Mouse (Mus musculus) hindbrain, embryonic 10.5 days (tissue): ENCODE measurements around the gene Ipmk. TPM values are rescaled to one million over a fixed set of nuclear protein-coding genes. Genes with fewer than 3 reads are reported as not detected.

Experiments used
- DNase-seq: peaks from one replicate; pipeline ENCODE4 v3.0.0-alpha.2; 2017; ENCODE audit warnings: low spot score
- H3K27ac ChIP-seq: fragments of 300-500 bp; sonication (generic); 2 replicates; pipeline ENCODE4 v1.5.1; 2016; ENCODE audit warnings: mild to moderate bottlenecking, moderate library complexity
- H3K27me3 ChIP-seq: fragments of 300-500 bp; sonication (generic); 2 replicates; pipeline ENCODE4 v1.6.1; 2016; ENCODE audit warnings: mild to moderate bottlenecking; ENCODE audit not compliant: poor library complexity, insufficient read depth, severe bottlenecking
- H3K36me3 ChIP-seq: fragments of 300-500 bp; sonication (generic); 2 replicates; pipeline ENCODE4 v1.6.1; 2016; ENCODE audit warnings: mild to moderate bottlenecking, moderate library complexity
- H3K4me1 ChIP-seq: fragments of 300-500 bp; sonication (generic); replicated peaks from 2 replicates; pipeline ENCODE4 v1.6.1; 2016; ENCODE audit warnings: mild to moderate bottlenecking
- H3K4me3 ChIP-seq: fragments of 300-500 bp; sonication (generic); 2 replicates; pipeline ENCODE4 v1.5.1; 2016; ENCODE audit warnings: mild to moderate bottlenecking, moderate library complexity
- H3K9me3 ChIP-seq: fragments of 300-500 bp; sonication (generic); 2 replicates; pipeline ENCODE4 v1.6.1; 2016; ENCODE audit warnings: mild to moderate bottlenecking, moderate library complexity
- WGBS: fragments of 180-500 bp; shearing (Covaris S2); methylation state at CpG from one replicate; pipeline ENCODE4 v1.1.7; 2016; 5-methylcytosine and 5-hydroxymethylcytosine counted together
- polyA plus RNA-seq: library from polyadenylated mRNA; unstranded; fragments of >200 nt; fragmentation: Nextera tagmentation; extraction: Ambion mirVana; gene quantifications from 2 replicates; pipeline ENCODE4 v1.2.1, GENCODE M21; 2016

Ipmk gene
- 15.5 and 20.0 TPM in 2 replicates for polyA plus RNA-seq

- Histone ChIP-seq H3K27me3 (no peaks in the 10 kb centered on the region), H3K4me1 (peaks cover 48% of the 10 kb centered on the region), H3K9me3 (no peaks in the 10 kb centered on the region), H3K27ac (peak within 1 kb of the TSS; percentile 95), H3K4me3 (peak within 1 kb of the TSS; percentile 82), H3K36me3 (peaks cover 21% of the 10 kb centered on the region)
- WGBS = under 1% methylated on average over 49 of the region's 49 CpGs
- peak; percentile 98 for DNase-seq
Measured at GRCm38 (mm10) chr10:71347509-71347949, at the start of gene Ipmk. Gene Ipmk (plus strand): TSS chr10:71347763.

- WGBS = 82% methylated on average over 16 of the region's 16 CpGs
- Histone ChIP-seq H3K36me3 (no peaks in the 10 kb centered on the region), H3K27me3 (no peaks in the 10 kb centered on the region)
Measured at GRCm38 (mm10) chr10:71300161-71300560, 47.4 kb upstream of the Ipmk start.

GRCm38 (mm10) chr10:71302490-71302889 lies 45.1 kb upstream of the Ipmk start:
- DNase-seq = no peak
- Histone ChIP-seq H3K27ac (no peak overlapping the region), H3K4me1 (peaks cover 3% of the 10 kb centered on the region; the same call in 1 of the 2 replicates), H3K4me3 (no peak overlapping the region), H3K9me3 (no peaks in the 10 kb centered on the region), H3K36me3 (no peaks in the 10 kb centered on the region), H3K27me3 (no peaks in the 10 kb centered on the region)
- WGBS = 23% methylated on average over 5 of the region's 5 CpGs

More at GRCm38 (mm10) chr10:71300161-71300560, 47.4 kb upstream of the Ipmk start:
- Histone ChIP-seq H3K27ac (no peak overlapping the region), H3K4me3 (no peak overlapping the region), H3K4me1 (no peaks in the 10 kb centered on the region), H3K9me3 (no peaks in the 10 kb centered on the region)
- no peak for DNase-seq

GRCm38 (mm10) chr10:71306190-71306589 lies 41.4 kb upstream of the Ipmk start:
- peak overlapping the region; percentile 35 for H3K4me3 ChIP-seq
- H3K36me3 ChIP-seq = no peaks in the 10 kb centered on the region
- H3K27me3 ChIP-seq = no peaks in the 10 kb centered on the region
- peaks cover 3% of the 10 kb centered on the region; the same call in 1 of the 2 replicates for H3K4me1 ChIP-seq
- WGBS = 23% methylated on average over 6 of the region's 6 CpGs
- peak; percentile 39 for DNase-seq
- H3K27ac ChIP-seq = peak overlapping the region; percentile 64; the same call in 1 of the 2 replicates
- no peaks in the 10 kb centered on the region for H3K9me3 ChIP-seq

- no peak overlapping the region for H3K4me3 ChIP-seq
- H3K4me1 ChIP-seq = peaks cover 3% of the 10 kb centered on the region; the same call in 1 of the 2 replicates
- H3K36me3 ChIP-seq = no peaks in the 10 kb centered on the region
- H3K27ac ChIP-seq = no peak overlapping the region
- H3K9me3 ChIP-seq = no peaks in the 10 kb centered on the region
- no peaks in the 10 kb centered on the region for H3K27me3 ChIP-seq
- WGBS = 76% methylated on average over 6 of the region's 6 CpGs
- no peak for DNase-seq
Measured at GRCm38 (mm10) chr10:71306759-71307158, 40.8 kb upstream of the Ipmk start.

DNA sequence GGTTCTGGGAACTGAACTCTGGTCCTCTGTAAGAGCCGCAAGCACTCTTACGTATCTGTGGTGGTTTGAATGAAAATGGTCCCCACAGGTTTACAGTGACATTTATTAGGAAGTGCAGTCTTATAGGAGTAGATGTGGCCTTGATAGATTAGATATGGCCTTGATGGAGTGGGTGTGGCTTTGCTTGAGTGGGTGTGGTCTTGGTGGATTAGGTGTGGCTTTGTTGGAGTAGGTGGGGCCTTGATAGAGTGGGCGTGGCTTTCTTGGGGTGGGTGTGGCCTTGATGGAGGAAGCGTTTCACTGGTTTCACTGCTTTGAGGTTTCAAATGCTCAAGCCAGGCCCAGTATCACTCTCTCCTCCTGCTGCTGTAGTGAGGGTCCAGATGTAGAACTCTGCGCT lies 39.4 kb upstream of the Ipmk start:
- Histone ChIP-seq H3K27me3 (no peaks in the 10 kb centered on the region), H3K9me3 (no peaks in the 10 kb centered on the region), H3K4me1 (peaks cover 3% of the 10 kb centered on the region; the same call in 1 of the 2 replicates), H3K4me3 (no peak overlapping the region), H3K36me3 (no peaks in the 10 kb centered on the region), H3K27ac (no peak overlapping the region)
- 90% methylated on average over 5 of the region's 5 CpGs for WGBS
- no peak for DNase-seq

- peaks cover 3% of the 10 kb centered on the region; the same call in 1 of the 2 replicates for H3K4me1 ChIP-seq
- no peaks in the 10 kb centered on the region for H3K36me3 ChIP-seq
- 68% methylated on average over 3 of the region's 3 CpGs for WGBS
- H3K27ac ChIP-seq = no peak overlapping the region
- H3K27me3 ChIP-seq = no peaks in the 10 kb centered on the region
- no peak overlapping the region for H3K4me3 ChIP-seq
- DNase-seq = no peak
- no peaks in the 10 kb centered on the region for H3K9me3 ChIP-seq
Measured at GRCm38 (mm10) chr10:71310288-71310687, 37.3 kb upstream of the Ipmk start.

- no peaks in the 10 kb centered on the region for H3K4me1 ChIP-seq
- H3K36me3 ChIP-seq = no peaks in the 10 kb centered on the region
- no peaks in the 10 kb centered on the region for H3K27me3 ChIP-seq
- no peak for DNase-seq
- no peak overlapping the region for H3K27ac ChIP-seq
- 86% methylated on average over 3 of the region's 3 CpGs for WGBS
- no peak overlapping the region for H3K4me3 ChIP-seq
- H3K9me3 ChIP-seq = no peaks in the 10 kb centered on the region
Measured at GRCm38 (mm10) chr10:71314596-71314995, 33.0 kb upstream of the Ipmk start.

GRCm38 (mm10) chr10:71316056-71316455 lies 31.5 kb upstream of the Ipmk start:
- WGBS = 74% methylated on average over 11 of the region's 11 CpGs
- no peak for DNase-seq
- Histone ChIP-seq H3K4me3 (no peak overlapping the region), H3K9me3 (no peaks in the 10 kb centered on the region), H3K4me1 (no peaks in the 10 kb centered on the region), H3K36me3 (no peaks in the 10 kb centered on the region), H3K27me3 (no peaks in the 10 kb centered on the region), H3K27ac (no peak overlapping the region)

- 66% methylated on average over 7 of the region's 7 CpGs for WGBS
- no peaks in the 10 kb centered on the region for H3K27me3 ChIP-seq
- no peak overlapping the region for H3K4me3 ChIP-seq
- H3K4me1 ChIP-seq = no peaks in the 10 kb centered on the region
- no peaks in the 10 kb centered on the region for H3K9me3 ChIP-seq
- DNase-seq = no peak
- H3K27ac ChIP-seq = no peak overlapping the region
- no peaks in the 10 kb centered on the region for H3K36me3 ChIP-seq
Measured at GRCm38 (mm10) chr10:71316497-71316896, 31.1 kb upstream of the Ipmk start.

DNA sequence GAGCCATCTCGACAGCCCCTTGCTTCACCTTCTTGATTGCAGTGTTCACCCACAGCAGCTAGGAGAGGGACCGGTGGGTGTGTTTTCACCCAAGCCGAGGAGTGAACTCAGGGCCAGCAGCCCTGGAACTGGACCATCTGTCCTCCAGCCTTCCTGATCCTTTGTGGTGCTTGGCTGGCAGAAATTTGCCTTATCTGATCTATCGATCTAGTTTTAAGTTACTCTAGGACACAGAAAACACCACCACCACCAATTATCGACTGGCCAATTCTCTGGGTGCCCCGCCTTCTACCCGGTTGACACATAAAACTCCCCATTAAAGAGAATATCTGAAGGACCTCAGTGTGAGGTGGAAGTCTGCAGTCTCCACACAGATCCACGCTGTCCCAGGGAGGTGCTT lies 23.9 kb upstream of the Ipmk start:
- Histone ChIP-seq H3K36me3 (peaks cover 1% of the 10 kb centered on the region; the same call in 1 of the 2 replicates), H3K4me3 (no peak overlapping the region), H3K27ac (no peak overlapping the region), H3K9me3 (no peaks in the 10 kb centered on the region), H3K4me1 (no peaks in the 10 kb centered on the region), H3K27me3 (no peaks in the 10 kb centered on the region)
- DNase-seq = no peak
- 91% methylated on average over 8 of the region's 8 CpGs for WGBS

DNA sequence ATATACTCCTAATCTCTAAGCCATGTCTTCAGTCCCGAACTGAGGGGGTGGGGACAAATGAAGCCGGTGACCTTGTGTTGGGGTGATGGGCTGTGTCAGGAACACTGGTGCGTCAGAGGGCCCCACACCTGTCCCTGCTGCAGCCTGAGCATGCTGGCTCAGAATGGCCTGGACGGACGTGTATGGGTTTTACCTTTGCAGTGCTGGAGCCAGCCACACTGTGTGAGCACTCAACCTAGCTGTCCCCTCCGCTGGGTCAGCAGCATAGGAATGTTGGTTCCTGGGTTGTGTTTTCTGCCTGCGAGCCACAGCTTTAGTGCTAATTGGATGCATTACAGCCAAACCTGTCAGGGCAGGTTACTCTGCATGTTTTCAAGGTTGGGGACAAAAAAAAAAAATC lies 21.4 kb upstream of the Ipmk start:
- no peaks in the 10 kb centered on the region for H3K9me3 ChIP-seq
- H3K36me3 ChIP-seq = peaks cover 26% of the 10 kb centered on the region
- no peaks in the 10 kb centered on the region for H3K4me1 ChIP-seq
- no peak overlapping the region for H3K4me3 ChIP-seq
- WGBS = 81% methylated on average over 7 of the region's 7 CpGs
- no peaks in the 10 kb centered on the region for H3K27me3 ChIP-seq
- H3K27ac ChIP-seq = no peak overlapping the region
- DNase-seq = no peak

DNA sequence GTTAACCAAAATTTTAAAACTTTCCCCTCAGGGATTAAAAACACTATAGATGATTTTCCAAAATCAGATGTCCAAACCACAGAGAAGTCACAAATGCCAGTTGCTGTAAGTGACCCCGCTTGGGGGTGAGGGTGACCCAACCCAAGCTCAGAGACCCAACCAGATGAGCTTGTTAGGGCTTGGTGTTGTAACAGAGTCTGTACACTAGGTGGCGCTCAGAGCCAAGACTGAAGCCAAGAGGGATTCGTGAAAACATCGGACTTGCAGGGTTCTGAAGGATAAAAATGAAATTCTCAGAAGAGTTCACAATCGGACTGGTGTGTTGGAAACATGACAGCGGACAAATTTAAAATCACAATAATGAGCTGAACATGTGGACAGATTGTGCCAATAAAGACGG lies 20.8 kb upstream of the Ipmk start:
- Histone ChIP-seq H3K36me3 (peaks cover 30% of the 10 kb centered on the region), H3K4me3 (no peak overlapping the region), H3K4me1 (no peaks in the 10 kb centered on the region), H3K27ac (no peak overlapping the region), H3K9me3 (no peaks in the 10 kb centered on the region), H3K27me3 (no peaks in the 10 kb centered on the region)
- peak; percentile 72 for DNase-seq
- 21% methylated on average over 7 of the region's 7 CpGs for WGBS

DNA sequence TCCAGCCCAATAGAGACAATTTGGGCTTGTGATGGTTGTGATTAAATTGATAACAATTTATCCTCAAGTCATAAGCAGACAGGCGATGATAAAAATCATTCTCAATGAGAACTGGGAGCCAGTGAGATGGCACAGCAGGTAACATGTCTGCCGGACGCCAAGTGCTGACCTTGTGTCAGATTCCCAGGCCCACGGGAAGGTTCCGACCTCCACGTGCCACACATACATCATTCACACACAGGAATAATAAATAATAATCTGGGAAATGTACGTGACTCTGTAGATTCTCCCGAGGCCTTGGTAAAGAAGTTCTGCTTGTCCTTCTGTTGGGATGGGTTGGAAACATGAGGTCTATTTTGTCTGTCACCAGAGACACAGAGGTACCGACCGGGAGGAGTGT lies 20.2 kb upstream of the Ipmk start:
- Histone ChIP-seq H3K36me3 (peaks cover 33% of the 10 kb centered on the region), H3K4me3 (no peak overlapping the region), H3K27me3 (no peaks in the 10 kb centered on the region), H3K9me3 (no peaks in the 10 kb centered on the region), H3K27ac (no peak overlapping the region), H3K4me1 (no peaks in the 10 kb centered on the region)
- no peak for DNase-seq
- WGBS = 82% methylated on average over 10 of the region's 10 CpGs
